Mouse (Mus musculus) E14TG2a.4 (cell line): ENCODE measurements around the gene Adam23.

Experiments
- CTCF ChIP-seq: conservative IDR thresholded peaks from 2 replicates; pipeline ENCODE4 v1.5.1; 2014; ENCODE audit warnings: low read length
- NANOG ChIP-seq: IDR thresholded peaks from 2 replicates; pipeline ENCODE4 v1.6.1; 2014; ENCODE audit warnings: borderline replicate concordance, low read length, mixed read lengths
- POU5F1 ChIP-seq: IDR thresholded peaks from 2 replicates; pipeline ENCODE4 v1.6.1; 2014; ENCODE audit warnings: low read length, borderline replicate concordance

GRCm38 (mm10) chr1:63434052-63434451 is 11.6 kb upstream of the Adam23 start:
- no peak for TF ChIP-seq CTCF
- no peak for TF ChIP-seq POU5F1
- TF ChIP-seq NANOG: no peak
